Mouse (Mus musculus) neural tube, embryonic 13.5 days (tissue): ENCODE results near the gene Bmpr1b. TPM values are rescaled to one million over a fixed set of nuclear protein-coding genes. Genes with fewer than 3 reads are reported as not detected.
A peak's percentile ranks its signal among the peaks of the same experiment; 100 is the strongest.

ENCODE experiments used
- ATAC-seq: fragments of 200-750 bp; cut with Nextera tagmentation; 2 replicates; pipeline ENCODE4 v1.8.0; 2017; ENCODE audit warnings: low read depth, mild to moderate bottlenecking, moderate TSS enrichment, moderate library complexity
- H3K27ac ChIP-seq: fragments of 300-500 bp; sonication (generic); replicated peaks from 2 replicates; pipeline ENCODE4 v1.5.1; 2015; ENCODE audit warnings: moderate library complexity, mild to moderate bottlenecking, inconsistent platforms
- H3K27me3 ChIP-seq: fragments of 300-500 bp; sonication (generic); 2 replicates; pipeline ENCODE4 v1.6.1; 2015; ENCODE audit warnings: mild to moderate bottlenecking, inconsistent platforms
- H3K36me3 ChIP-seq: fragments of 300-500 bp; sonication (generic); 2 replicates; pipeline ENCODE4 v1.6.1; 2015; ENCODE audit warnings: mild to moderate bottlenecking, inconsistent platforms
- H3K4me1 ChIP-seq: fragments of 300-500 bp; sonication (generic); replicated peaks from 2 replicates; pipeline ENCODE4 v1.6.1; 2015; ENCODE audit warnings: inconsistent platforms
- H3K4me2 ChIP-seq: fragments of 300-500 bp; sonication (generic); 2 replicates; pipeline ENCODE4 v1.6.1; 2015; ENCODE audit warnings: inconsistent platforms, mild to moderate bottlenecking, moderate library complexity
- H3K4me3 ChIP-seq: fragments of 300-500 bp; sonication (generic); 2 replicates; pipeline ENCODE4 v1.5.1; 2015; ENCODE audit warnings: mild to moderate bottlenecking, inconsistent platforms
- H3K9ac ChIP-seq: fragments of 300-500 bp; sonication (generic); 2 replicates; pipeline ENCODE4 v1.6.1; 2015; ENCODE audit warnings: moderate library complexity, mild to moderate bottlenecking, inconsistent platforms
- H3K9me3 ChIP-seq: fragments of 300-500 bp; sonication (generic); 2 replicates; pipeline ENCODE4 v1.6.1; 2016; ENCODE audit warnings: inconsistent platforms
- WGBS: fragments of 180-500 bp; shearing (Covaris S2); methylation state at CpG from one replicate; pipeline ENCODE4 v1.1.7; 2015; 5-methylcytosine and 5-hydroxymethylcytosine counted together
- polyA plus RNA-seq: library from polyadenylated mRNA; unstranded; fragments of >200 nt; fragmentation: Nextera tagmentation; extraction: Ambion mirVana; gene quantifications from 2 replicates; pipeline ENCODE4 v1.2.1, GENCODE M21; 2015

Gene Bmpr1b
- polyA plus RNA-seq, 1 experiment from 2014 or later, result 3.5 TPM

DNA sequence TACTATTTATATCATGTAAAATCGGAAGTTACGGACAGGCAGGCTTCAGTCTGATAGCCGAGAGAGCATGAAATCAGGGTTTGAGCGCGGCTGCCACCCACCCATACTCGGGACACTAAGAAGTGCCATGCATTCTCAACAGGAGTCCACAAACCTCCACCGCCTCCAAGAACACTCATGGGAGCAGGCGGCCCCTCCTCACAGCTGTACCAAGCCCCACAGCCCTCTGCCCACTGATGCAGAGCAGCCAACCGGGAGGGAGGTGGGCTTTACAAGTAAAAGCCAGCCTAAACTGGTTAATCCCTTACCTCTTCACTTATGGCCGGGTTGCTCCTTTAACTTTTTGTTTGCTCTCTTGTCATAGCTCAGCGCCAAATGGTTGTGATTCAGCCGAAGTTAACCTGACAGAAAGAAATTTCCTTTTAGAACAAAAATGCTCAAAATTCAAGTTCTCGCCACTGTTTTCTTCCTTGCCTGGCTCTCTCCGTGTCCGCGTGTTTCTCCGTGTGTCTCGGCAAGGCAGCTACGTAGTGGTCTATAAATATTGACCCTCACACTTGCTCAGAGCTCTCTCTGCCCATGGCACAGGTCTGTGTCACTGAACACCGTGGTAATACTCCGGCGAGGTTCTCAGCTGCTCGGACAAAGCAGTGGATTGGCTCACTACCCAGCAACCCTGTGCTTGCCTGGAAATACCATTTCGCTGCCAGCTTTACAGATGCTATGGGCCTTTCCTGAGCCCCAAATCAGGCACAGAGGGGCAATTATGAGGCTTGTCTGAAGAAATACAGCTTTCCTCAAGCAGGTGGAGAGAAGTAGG is 187.4 kb downstream of the Bmpr1b start:
- peak; percentile 81 for ATAC-seq
- Histone ChIP-seq H3K4me2 (peak overlapping the region; percentile 34), H3K27me3 (no peaks in the 10 kb centered on the region), H3K9me3 (no peaks in the 10 kb centered on the region), H3K4me1 (peaks cover 7% of the 10 kb centered on the region; the same call in 1 of the 2 replicates), H3K36me3 (no peaks in the 10 kb centered on the region), H3K9ac (no peak overlapping the region), H3K27ac (peak overlapping the region; percentile 56), H3K4me3 (peak overlapping the region; percentile 22)
- 73% methylated on average over 24 of the region's 24 CpGs for WGBS

DNA sequence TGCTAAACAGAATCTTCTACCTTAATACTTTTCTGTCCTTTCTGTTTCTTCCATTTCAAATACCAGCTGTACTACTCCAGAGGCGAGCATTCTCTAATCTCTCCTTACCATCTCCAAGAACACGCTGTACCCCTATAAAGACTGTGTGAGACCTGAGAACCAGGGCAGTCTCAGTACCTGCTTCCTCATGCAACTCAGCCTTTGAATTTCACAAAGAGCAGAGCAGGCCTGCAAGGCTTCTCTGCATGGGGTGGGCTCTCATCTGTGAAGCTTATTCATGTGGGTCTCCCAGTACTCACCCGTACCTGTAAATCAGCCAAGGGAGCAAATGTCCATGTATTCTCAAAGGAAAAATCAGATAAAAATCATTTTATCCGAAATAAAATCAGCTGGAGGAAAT is 203.0 kb downstream of the Bmpr1b start:
- Histone ChIP-seq H3K4me2 (no peak overlapping the region), H3K4me1 (0 out of 2 replicates have a peak, but pooled peaks cover 3% of the 10 kb centered on the region), H3K27ac (no peak overlapping the region), H3K36me3 (no peaks in the 10 kb centered on the region), H3K27me3 (no peaks in the 10 kb centered on the region), H3K9me3 (no peaks in the 10 kb centered on the region), H3K4me3 (no peak overlapping the region), H3K9ac (no peak overlapping the region)
- no peak for ATAC-seq
- 52% methylated on average over 4 of the region's 4 CpGs for WGBS

DNA sequence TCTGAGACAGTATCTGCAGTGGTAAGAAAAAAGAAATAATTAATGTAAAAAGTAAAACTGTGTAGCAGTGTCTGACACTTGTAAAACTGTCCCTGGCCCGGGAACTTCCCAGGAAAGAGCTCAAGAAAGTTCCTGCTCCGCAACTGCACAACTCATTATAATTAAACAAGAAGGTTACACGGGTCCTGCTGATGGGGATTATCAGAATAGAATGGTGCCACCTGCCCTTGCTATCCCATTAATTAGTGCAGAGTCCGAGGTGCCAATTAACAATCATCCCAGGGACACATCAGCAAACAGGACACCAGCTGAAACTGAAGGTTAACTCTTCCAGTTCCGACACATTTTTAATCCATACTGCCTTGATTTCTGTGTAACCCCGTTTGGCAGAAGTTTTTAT is 216.3 kb downstream of the Bmpr1b start:
- 38% methylated on average over 6 of the region's 6 CpGs for WGBS
- no peak for ATAC-seq

DNA sequence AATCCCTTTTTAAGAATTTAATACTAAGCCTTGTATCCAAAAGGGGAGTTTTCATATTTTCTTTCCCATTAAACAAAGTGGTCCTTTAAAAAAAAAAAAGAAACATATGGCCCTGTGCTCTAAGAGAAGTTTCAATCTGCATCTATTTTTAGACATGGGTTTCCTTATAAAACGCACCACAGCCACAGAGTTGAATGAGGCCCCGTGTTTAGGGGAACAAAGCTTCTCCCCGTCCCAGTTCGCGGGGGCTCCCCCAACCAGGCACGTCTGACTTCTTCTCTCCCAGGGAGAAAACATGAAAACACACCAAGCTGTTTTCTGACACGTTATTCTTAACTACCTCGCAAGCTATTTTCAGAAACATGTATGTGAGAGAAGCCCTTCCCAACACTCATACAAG is 218.6 kb downstream of the Bmpr1b start:
- no peak overlapping the region for H3K9ac ChIP-seq
- no peaks in the 10 kb centered on the region for H3K27me3 ChIP-seq
- no peak overlapping the region for H3K4me2 ChIP-seq
- H3K36me3 ChIP-seq, result no peaks in the 10 kb centered on the region
- H3K4me1 ChIP-seq, result peaks cover 7% of the 10 kb centered on the region
- H3K9me3 ChIP-seq, result no peaks in the 10 kb centered on the region
- WGBS, result 85% methylated on average over 8 of the region's 8 CpGs
- H3K27ac ChIP-seq, result no peak overlapping the region
- no peak overlapping the region for H3K4me3 ChIP-seq
- ATAC-seq, result no peak

More for the DNA sequence above, 216.3 kb downstream of the Bmpr1b start:
- Histone ChIP-seq H3K27me3 (no peaks in the 10 kb centered on the region), H3K9ac (no peak overlapping the region), H3K4me1 (peaks cover 7% of the 10 kb centered on the region), H3K36me3 (no peaks in the 10 kb centered on the region), H3K27ac (no peak overlapping the region), H3K9me3 (no peaks in the 10 kb centered on the region), H3K4me3 (no peak overlapping the region), H3K4me2 (no peak overlapping the region)

DNA sequence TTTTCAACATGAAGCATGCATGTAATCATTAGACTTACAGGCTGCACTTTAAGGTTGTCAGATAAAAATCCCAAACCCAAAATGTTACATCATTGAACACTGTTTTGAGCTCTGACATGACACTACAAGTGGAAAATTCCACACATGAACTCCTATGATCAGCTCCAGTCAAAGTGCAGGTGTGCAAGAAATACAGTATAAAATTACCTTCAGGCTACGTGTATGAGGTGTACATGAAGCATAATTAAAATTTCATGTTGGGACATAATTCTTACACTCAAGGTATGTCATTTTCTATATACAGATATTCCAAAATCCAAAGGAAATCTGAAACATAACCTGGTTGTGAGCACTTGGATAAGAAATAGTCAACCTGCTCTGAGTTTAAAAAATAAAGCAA is 220.7 kb downstream of the Bmpr1b start:
- Histone ChIP-seq H3K27me3 (no peaks in the 10 kb centered on the region), H3K36me3 (no peaks in the 10 kb centered on the region), H3K4me3 (no peak overlapping the region), H3K9me3 (no peaks in the 10 kb centered on the region), H3K4me1 (peaks cover 8% of the 10 kb centered on the region), H3K9ac (no peak overlapping the region), H3K27ac (no peak overlapping the region), H3K4me2 (no peak overlapping the region)
- WGBS, result 78% methylated on average over 1 of the region's 1 CpGs
- no peak for ATAC-seq

DNA sequence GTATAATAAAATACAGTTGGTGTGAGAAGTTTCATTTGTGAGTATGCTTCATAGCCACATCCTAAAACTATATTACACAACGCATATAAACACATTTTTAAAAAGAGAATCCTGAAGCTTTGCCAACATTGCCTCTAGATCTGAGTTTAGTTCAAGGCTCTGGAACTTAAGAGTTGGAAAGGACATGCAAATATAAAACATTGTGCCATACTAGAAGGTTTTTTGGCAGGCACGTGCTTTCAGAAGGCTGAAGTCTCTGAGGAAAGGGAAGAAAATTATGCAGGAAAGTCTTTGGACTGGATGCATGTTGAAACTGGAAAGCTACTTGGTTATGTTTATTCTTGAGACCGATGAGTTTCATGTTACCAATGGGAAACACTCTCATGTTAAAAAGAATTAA is 221.1 kb downstream of the Bmpr1b start:
- Histone ChIP-seq H3K4me3 (no peak overlapping the region), H3K27ac (no peak overlapping the region), H3K9me3 (no peaks in the 10 kb centered on the region), H3K4me1 (peaks cover 12% of the 10 kb centered on the region), H3K4me2 (no peak overlapping the region), H3K36me3 (no peaks in the 10 kb centered on the region), H3K9ac (no peak overlapping the region), H3K27me3 (no peaks in the 10 kb centered on the region)
- no peak for ATAC-seq
- 90% methylated on average over 3 of the region's 3 CpGs for WGBS

DNA sequence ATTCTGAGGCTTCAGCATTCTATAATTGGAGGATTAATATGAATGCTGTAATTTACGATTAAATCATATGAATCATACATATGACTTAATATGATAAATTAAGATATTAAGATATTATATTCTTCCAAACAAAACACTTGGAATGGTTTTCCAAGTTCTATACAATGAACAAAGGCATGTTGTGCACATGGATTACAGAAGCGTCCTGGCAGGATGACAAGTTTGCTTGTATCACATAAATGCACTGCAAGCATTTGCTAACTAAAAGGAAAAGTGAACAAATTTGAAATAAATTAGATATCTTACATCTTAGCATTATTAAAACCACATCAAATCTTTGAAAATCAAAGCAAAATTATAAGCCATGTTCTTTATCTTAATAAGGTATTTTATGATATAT is 222.4 kb downstream of the Bmpr1b start:
- H3K4me2 ChIP-seq, result no peak overlapping the region
- ATAC-seq, result no peak
- H3K9me3 ChIP-seq, result no peaks in the 10 kb centered on the region
- 86% methylated on average over 2 of the region's 2 CpGs for WGBS
- no peaks in the 10 kb centered on the region for H3K36me3 ChIP-seq
- peaks cover 12% of the 10 kb centered on the region for H3K4me1 ChIP-seq
- no peaks in the 10 kb centered on the region for H3K27me3 ChIP-seq
- no peak overlapping the region for H3K4me3 ChIP-seq
- H3K9ac ChIP-seq, result no peak overlapping the region
- no peak overlapping the region for H3K27ac ChIP-seq

DNA sequence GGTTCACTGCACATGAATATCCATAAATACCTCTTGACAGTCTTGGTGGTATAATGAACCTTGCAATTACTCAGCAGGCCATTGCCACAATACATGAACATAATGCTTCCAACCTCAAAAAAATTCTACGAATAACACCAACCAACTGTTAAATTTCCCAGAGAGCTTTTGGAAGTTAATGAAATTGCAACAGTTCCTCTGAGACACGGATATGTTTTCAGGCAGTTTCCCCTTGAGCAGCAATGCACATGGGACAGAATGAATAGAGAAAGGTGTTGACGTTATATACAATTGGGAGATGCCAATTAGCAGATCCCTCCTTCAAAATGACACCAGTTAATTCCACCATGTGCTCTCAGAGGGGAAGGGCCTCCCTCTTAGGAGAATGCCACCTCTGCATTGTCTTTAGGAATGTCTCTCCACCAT is 225.9 kb downstream of the Bmpr1b start:
- Histone ChIP-seq H3K4me2 (no peak overlapping the region), H3K36me3 (no peaks in the 10 kb centered on the region), H3K9ac (no peak overlapping the region), H3K27ac (no peak overlapping the region), H3K27me3 (no peaks in the 10 kb centered on the region), H3K4me1 (0 out of 2 replicates have a peak, but pooled peaks cover 6% of the 10 kb centered on the region), H3K9me3 (no peaks in the 10 kb centered on the region), H3K4me3 (no peak overlapping the region)
- 23% methylated on average over 3 of the region's 3 CpGs for WGBS
- ATAC-seq, result no peak

DNA sequence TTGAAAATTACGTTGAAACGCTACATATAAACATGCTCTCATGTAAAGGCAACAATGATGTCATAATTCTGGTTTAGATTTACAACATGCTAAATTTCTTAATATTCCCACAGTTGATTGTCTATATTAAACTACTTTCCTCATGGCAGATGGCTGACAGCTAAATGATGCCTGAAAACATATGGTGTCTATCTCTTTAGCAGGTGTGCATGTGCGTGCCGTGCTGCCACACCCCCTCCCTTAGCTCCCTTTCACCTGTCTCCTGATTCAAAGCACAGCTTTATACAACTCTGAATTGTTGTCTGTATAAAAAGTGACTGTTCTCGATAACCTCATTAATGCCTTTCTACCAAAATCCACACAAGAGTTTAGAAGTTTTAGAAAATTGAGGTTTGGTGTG is 229.0 kb downstream of the Bmpr1b start:
- 84% methylated on average over 5 of the region's 5 CpGs for WGBS
- Histone ChIP-seq H3K9ac (no peak overlapping the region), H3K27me3 (no peaks in the 10 kb centered on the region), H3K9me3 (no peaks in the 10 kb centered on the region), H3K4me2 (no peak overlapping the region), H3K27ac (no peak overlapping the region), H3K4me3 (no peak overlapping the region), H3K4me1 (peaks cover 22% of the 10 kb centered on the region), H3K36me3 (no peaks in the 10 kb centered on the region)
- no peak for ATAC-seq

DNA sequence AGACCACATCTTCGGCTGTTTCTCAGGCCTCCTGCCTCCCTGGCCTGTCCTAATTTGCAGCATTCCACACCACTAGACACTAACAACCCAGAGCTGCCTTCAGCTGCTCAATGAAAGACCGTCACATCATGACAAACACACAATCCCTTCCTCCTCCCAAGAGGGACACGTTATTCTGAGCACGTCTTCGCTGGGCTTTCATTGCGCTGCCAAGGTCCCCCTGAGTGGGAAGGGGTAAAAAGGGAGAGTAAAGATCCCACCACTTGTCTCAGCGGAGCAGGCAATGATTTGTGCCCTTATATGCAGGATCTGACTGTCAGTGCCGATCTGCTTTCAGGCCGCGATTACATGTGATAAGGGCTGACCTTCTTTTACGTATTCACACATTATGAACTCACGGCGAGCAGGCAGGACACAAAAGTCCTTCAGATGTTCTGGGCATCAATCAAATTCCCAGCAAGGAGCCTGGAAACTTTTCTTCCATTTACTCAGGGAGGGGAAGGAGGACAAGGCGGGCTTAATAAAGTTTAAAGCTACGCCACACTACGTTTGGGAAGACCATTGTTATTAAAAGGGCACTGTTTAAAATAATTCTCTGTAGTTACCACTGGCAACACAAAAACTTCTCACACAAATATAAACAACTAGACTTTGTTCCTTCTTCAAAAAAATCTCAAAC is 232.5 kb downstream of the Bmpr1b start:
- 0 out of 2 replicates have a peak overlapping the region, but pooled peaks have one; percentile 43 for H3K9ac ChIP-seq
- no peaks in the 10 kb centered on the region for H3K36me3 ChIP-seq
- peak overlapping the region; percentile 17 for H3K4me3 ChIP-seq
- WGBS, result 6% methylated on average over 16 of the region's 16 CpGs
- no peaks in the 10 kb centered on the region for H3K27me3 ChIP-seq
- peak overlapping the region; percentile 49 for H3K4me2 ChIP-seq
- peaks cover 46% of the 10 kb centered on the region for H3K4me1 ChIP-seq
- peak; percentile 93 for ATAC-seq
- no peaks in the 10 kb centered on the region for H3K9me3 ChIP-seq
- peak overlapping the region; percentile 81 for H3K27ac ChIP-seq

DNA sequence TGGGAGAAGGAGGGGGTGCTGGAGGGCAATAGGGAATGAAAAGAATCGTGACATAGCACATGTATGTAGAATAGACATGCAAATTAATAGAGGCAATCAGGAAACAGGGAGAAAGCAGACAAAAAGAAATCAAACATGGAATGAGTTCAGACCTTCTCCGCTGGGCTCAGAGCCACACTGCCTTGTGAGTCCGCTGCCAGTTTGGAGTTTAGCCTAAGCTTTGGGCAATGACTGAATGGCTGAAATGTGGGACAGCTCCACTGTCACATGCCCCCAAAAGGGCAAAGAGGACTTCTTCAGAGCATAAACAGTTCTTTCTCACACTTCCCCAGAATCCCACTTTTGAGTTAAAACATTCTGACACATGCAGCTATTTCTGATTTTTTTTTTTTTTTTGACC is 236.3 kb downstream of the Bmpr1b start:
- H3K4me1 ChIP-seq, result peaks cover 55% of the 10 kb centered on the region
- no peak overlapping the region for H3K9ac ChIP-seq
- WGBS, result 45% methylated on average over 3 of the region's 3 CpGs
- no peaks in the 10 kb centered on the region for H3K36me3 ChIP-seq
- peak overlapping the region; percentile 46 for H3K27ac ChIP-seq
- ATAC-seq, result no peak
- no peaks in the 10 kb centered on the region for H3K9me3 ChIP-seq
- no peak overlapping the region for H3K4me2 ChIP-seq
- H3K4me3 ChIP-seq, result no peak overlapping the region
- no peaks in the 10 kb centered on the region for H3K27me3 ChIP-seq

DNA sequence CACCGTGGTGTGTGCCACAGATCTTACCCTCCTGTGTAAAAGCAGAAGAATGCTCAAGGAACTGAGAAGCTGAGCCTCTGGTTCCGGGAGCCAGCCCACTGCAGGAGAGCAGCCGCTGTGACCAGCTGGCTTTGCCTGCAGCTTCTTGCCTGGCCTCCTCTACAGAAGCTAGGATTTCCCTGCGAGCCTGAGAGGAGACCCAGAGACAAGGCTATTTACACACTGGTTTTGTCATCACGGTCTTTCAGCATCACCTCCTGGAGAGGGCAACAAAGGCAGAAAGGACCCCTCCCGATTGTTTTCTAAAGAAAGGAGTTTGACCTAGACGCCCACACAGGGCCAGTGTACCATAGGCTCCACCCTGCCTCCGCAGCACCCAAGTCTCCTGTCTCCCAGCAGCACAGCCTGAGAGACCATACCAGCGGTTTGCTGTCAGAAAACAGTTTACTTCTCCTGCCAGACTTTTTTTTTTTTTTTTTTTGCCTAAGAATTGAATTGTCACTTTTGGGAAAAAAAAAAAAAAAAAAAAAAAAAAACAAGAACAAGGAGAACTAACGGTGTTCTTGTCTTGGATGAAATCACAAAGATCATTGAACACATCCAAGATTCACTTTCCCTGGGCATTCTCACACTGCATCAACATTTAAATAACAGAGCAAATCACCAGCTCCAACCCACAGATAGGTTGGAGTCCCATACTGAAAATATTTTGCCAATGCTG is 237.7 kb downstream of the Bmpr1b start:
- Histone ChIP-seq H3K4me3 (peak overlapping the region; percentile 27), H3K9me3 (no peaks in the 10 kb centered on the region), H3K9ac (peak overlapping the region; percentile 59), H3K4me1 (peaks cover 54% of the 10 kb centered on the region), H3K27ac (peak overlapping the region; percentile 74), H3K4me2 (peak overlapping the region; percentile 53), H3K27me3 (no peaks in the 10 kb centered on the region), H3K36me3 (no peaks in the 10 kb centered on the region)
- 3% methylated on average over 10 of the region's 10 CpGs for WGBS
- ATAC-seq, result peak; percentile 66
